Mouse (Mus musculus): ENCODE data around the gene Lima1.
A peak's percentile ranks its signal among the peaks of the same experiment; 100 is the strongest.
"Not testable (repeated sequence)": the region's sequence is repeated elsewhere in the genome, so short reads cannot be mapped to it uniquely, and the experiment has no call there.

Gene Lima1

DNA sequence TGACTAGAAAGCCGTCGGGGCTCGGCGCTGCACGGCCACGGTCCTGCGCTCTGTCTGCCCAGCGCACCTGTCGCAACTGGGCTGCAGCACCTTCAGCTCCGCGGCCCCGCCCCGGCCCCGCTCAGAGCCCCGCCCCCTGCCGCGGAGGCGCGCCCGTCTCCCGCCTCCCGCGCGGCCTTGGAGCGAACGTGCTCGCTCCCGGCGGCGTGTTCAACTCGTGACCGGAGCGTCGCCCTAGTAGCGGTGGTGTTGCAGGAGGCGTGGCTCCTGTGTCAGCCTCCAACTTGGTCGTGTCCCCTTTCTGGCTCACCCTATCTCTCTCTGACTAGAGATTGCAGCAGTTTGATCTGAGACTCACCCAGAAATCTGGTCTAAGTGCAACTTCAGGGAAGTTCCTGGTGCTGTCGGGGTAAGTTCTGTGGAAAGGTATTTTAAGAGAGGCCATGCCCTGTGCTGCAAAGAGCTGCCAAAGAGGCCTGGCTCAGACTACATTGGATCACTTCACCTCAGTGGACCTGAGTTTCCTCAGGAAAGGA is at the start of gene Lima1:
Gene Lima1 (minus strand): TSS at position 123 of the 536 bp plus-strand sequence.
- peak; percentile 69 to 88 for DNase-seq (ENCODE audit: low spot score in 2 of 2)

DNA sequence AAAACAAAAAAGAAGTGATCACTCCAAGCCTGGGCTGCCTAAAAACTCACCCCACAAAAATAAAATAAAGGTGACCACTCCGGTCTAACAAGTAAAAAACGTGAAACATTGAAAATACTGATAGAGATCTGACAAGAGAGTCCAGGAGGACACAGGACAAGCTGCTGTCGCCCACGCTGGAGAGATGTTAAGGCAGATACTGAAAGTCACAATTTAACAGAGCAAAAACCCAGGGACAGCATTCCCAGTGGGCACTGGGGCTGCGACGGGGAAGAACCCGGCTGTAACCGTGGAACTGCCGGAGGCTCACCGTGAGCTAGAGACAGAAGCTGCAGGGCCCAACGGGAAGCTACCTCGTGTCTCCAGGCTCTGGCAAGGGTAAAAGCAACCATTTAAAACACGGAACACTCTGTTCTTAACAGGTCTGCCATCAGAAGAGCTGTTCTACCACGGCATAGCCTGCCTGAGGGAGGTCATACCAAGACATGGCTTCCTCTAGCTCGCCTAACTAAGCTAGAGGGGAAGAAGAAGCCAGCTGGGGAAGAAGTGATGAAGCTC is 44.4 kb upstream of the Lima1 start:
- no peak for DNase-seq (ENCODE audit: low spot score in 2 of 2)

DNA sequence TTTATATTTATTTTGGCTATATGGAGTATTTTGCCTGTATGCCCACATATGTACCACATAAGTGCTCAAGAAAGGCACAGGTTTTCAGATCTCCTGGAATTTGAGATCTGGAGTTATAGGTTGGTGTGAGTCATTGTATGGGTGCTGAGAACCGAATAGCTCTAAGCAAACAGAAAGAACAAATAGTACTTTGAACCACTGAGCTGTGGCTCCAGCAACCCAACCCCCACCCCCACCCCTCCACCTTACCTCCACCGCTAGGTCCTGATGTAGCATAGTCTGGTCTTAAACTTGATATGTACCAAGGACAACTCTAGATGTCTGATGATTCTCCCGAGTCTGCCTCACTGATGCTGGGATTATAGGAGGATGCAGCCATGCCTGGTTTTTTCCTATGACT is 42.0 kb upstream of the Lima1 start:
- DNase-seq (ENCODE audit: low spot score in 2 of 2): no peak

DNA sequence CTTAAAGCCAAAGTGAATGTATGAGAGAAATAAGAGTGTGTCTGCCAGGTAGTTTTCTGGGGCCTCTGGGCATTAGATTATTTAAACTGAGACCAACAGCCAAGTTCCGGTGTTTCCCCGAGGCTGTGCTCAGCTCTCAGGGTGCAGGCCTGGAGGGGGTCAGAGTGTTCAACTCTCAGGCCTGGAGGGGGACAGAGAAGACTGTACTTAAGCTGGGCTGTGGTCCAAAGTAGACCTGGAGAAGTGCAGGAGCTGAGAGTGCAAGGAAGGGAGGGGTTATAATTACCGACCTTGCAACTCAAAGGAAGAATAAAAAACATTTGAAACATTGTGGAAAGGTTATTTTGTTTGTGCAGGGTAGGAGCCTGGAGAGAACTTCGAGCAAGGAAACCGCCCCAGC is 39.4 kb upstream of the Lima1 start:
- no peak for DNase-seq (ENCODE audit: low spot score in 2 of 2)

DNA sequence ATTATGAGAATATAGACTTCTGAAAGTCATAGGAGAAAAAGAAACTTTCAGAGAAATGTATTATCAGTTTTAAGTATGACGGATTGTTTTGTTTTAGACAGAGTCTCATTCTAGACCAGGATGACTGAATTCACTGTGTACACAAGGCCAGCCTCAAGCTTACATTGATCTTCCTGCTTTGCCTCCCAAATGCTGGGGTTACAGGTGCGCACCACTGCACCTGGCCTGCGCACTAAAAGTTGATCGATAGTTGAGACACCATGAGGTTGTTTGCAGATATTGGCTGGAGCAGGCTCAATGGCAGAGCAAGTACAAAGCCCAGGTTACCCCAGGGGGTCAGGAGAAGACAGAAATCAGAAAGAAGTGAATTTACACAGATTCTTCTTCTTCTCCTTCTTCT is 36.5 kb upstream of the Lima1 start:
- DNase-seq (ENCODE audit: low spot score in 2 of 2): no peak

- not testable (repeated sequence) for DNase-seq (ENCODE audit: low spot score in 2 of 2)
Observed at GRCm38 (mm10) chr15:99909339-99909996, 34.2 kb upstream of the Lima1 start.

- no peak for DNase-seq (ENCODE audit: low spot score in 2 of 2)
Observed at GRCm38 (mm10) chr15:99907514-99907913, 32.3 kb upstream of the Lima1 start.

GRCm38 (mm10) chr15:99907041-99907440 is 31.8 kb upstream of the Lima1 start:
- DNase-seq (ENCODE audit: low spot score in 2 of 2): no peak

DNA sequence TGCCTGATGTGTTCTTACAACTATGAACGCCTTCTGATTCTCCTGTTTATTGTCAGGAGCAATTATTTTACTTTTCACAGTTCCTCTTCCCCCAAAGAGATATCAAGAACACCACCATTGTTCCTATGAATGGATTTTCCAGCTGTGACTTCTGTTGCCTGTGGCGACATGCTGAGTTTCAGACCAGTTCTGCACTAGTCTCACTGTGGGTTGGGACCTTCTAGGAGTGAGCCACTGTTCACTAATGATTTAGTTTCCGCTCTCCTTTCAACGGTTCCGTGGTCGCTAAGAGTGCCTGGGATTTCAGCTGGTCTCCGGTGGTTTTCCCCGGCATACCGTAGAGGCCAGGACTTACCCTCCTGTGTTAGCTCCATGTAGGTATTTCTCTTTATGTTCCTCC is 29.6 kb upstream of the Lima1 start:
- DNase-seq (ENCODE audit: low spot score in 2 of 2): no peak

DNA sequence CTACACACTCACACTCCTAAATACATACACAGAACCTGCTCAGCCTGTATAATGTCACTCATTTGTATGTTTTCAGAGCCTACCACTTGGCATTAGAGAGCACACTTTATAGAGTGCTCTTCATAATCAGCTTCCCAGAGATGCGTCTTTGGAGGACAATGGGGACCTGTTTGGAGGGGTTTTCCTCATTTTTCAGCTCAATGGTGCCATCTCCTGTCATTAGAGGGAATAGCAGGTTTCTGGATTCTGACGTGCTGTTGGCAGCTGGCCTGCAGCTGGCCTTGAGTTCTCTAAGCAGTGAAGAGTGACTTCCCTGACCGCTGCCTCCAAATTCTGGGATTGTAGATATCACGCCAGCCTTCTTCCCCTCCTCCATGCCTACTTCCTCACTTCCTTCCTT is 29.1 kb upstream of the Lima1 start:
- DNase-seq (ENCODE audit: low spot score in 2 of 2): peak in 1 of 2 experiments; percentile 31

DNA sequence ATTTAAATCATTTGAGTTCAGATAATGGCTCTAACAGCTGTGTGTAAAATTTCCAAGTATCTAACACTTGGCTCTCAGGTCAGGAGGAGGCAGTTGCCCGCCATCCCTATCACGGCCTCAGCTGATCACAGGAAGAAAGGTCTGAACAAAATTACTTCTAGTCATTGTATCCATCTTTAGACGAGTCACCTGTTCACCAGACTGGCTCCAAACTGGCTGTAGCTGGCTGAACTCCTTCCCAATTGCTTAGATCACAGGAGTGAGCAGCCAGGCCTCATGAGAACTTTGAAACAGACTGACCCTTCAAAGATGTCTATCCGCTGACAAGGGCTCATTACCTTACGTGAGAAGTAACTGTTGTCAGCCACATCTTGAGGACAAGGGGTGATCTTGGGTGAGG is 28.0 kb upstream of the Lima1 start:
- DNase-seq (ENCODE audit: low spot score in 2 of 2): no peak

DNA sequence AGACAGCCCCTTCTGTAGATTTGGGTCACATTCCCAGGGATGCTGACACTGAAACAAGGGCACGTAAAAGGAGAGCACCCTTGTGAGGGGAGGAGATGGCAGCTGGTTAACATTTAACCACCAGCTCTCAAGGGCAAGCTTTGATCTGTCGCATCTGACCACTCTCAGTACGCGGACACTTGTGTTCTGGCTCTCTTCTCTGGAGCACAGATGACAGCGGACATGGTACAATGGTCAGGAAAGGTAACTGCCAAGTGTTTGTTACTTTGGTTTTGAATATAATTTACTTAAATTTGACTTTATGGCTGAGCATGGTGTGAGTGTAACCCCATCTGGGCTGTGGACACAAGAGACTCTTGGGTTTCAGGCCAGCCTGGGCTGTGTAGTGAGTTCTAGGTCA is 27.5 kb upstream of the Lima1 start:
- no peak for DNase-seq (ENCODE audit: low spot score in 2 of 2)

- DNase-seq (ENCODE audit: low spot score in 2 of 2): no peak
Observed at GRCm38 (mm10) chr15:99896621-99897020, 21.4 kb upstream of the Lima1 start.

DNA sequence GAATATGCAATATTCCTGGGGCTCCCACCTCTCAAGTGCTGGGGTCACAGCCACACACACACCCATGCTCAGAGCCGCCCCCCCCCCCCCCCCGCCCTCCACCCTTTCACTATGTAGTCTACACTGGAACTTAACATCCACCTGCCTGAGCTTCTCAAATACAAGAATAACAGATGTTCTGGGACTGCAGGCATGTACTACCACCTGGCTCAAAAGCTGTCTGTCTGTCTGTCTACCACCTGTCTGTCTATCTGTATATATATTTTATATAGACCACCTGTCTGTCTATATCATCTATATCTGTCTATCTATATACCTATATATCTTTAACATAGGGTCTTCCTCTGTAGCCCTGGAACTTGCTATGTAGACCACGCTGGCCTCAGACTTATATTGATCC is 16.1 kb upstream of the Lima1 start:
- no peak for DNase-seq (ENCODE audit: low spot score in 2 of 2)

DNA sequence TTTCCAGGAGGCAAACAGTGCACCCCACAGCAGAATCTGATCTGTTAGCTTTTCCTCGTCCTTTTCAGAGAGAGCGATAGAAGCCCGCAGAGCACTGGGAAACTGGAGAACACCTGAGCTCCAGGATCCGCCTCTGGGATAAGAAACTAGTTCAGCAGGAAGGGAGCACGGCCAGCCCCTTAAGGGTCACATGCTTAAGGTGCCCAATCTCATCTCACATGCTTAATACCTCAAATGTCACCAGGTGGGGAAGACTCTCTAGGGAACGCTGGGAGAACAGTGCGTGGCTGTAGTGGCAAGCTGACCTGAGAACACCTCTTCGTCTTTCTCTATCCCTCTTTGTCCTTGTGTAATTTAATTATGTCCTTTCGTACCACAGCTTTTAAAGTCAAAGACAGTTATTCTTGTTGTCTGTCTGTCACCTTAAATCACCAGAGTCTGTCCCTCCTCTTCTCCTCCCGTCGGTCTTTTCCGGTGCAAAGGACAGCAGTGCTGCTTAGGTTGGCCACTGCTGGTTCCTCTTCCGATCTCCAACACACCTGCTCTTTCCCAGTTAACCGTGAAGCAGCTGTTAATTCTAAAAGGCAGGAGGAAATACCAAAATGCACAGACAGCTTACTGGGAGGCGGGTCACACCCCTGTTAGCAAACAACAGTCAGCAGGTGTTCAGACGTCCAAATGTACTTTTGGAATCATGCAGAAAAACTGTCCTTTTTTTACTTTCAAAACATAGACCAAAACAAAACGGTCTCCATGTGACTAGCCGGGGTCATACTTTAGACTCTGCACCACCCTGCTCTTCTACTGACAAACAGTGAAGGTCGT is 15.4 kb upstream of the Lima1 start:
- no peak for DNase-seq (ENCODE audit: low spot score in 2 of 2)

DNA sequence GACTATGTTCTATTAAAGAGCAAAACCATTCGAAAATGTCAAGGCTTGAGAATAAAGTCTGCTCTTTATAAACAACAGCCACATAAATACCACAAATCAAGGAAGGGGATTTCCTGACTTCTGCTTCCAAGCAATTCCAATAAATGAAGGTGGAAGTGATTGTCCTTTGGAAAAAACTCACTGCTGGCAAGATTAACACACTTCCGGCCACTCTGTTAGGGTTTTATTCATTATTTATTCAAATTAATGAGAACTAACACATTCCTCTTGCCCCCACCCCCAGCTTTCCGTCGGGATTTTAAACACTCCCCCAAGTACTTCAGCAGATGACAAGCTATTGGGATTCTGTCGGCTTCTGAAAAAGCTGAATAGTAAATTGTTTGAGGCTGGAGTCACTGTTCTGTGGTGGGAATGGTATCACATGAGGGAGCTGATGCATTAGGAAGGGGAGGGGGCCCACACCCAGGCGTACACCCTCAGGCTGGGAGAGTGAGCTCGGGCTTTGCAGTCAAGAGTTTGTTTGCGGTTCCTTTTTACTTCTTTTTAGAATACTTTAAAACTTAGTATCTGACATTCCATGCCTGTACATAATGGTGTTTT is 14.1 kb upstream of the Lima1 start:
- no peak for DNase-seq (ENCODE audit: low spot score in 2 of 2)

- not testable (repeated sequence) for DNase-seq (ENCODE audit: low spot score in 2 of 2)
Observed at GRCm38 (mm10) chr15:99887130-99887529, 11.9 kb upstream of the Lima1 start.

GRCm38 (mm10) chr15:99884038-99884437 is 8.8 kb upstream of the Lima1 start:
- no peak for DNase-seq (ENCODE audit: low spot score in 2 of 2)

- no peak for DNase-seq (ENCODE audit: low spot score in 2 of 2)
Observed at GRCm38 (mm10) chr15:99878541-99878940, 3.3 kb upstream of the Lima1 start.

DNA sequence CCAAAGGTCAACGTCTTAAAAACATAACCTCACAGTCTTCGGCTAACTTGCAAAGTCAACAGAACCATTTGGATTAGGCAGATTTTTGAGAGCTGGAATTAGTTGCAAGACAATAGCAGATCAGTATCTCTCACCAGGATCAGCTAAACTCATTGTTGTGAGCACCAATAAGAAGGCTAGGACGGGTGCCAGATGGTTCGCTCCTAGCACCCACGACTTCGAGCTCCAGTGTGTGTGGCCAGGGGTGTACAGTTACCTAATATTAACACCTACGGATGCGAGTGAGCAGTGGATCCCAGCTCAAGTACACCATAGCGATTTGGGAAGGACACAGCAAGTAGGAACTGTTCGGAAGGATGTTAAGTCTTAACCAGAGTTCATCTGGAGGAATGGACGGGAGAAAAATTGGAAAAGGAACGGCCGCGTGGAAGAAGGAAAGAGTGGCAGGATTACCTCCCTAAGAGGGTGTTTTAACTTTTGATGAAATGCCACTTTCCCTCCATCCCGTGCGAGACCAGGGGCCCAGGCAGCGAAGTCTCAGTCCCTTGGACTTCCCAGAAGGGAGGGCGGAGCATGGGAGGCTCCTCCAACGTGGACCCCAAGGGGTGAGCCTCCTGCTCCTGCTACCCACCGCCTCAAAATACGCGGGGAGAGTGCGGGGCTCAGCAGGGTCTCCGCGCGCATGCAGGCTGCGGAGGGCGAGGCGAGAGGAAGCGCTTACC is 483 bp downstream of the Lima1 start:
- DNase-seq (ENCODE audit: low spot score in 2 of 2): no peak

GRCm38 (mm10) chr15:99872543-99872942 is 2.7 kb downstream of the Lima1 start:
- no peak for DNase-seq (ENCODE audit: low spot score in 2 of 2)

GRCm38 (mm10) chr15:99867654-99868053 is 7.6 kb downstream of the Lima1 start:
- no peak for DNase-seq (ENCODE audit: low spot score in 2 of 2)

All from spleen, postnatal 4 days (tissue).